Mouse (Mus musculus) adrenal gland, postnatal 0 days (tissue): Measurements from ENCODE around the gene Nsmce1. TPM values are rescaled to one million over a fixed set of nuclear protein-coding genes. Genes with fewer than 3 reads are reported as not detected.

Source experiments
- polyA plus RNA-seq: library from polyadenylated mRNA; unstranded; fragments of >200 nt; fragmentation: Nextera tagmentation; extraction: Ambion mirVana; gene quantifications from 2 replicates; pipeline ENCODE4 v1.2.1, GENCODE M21; 2015

Nsmce1 gene
- 222 and 242 TPM in 2 replicates for polyA plus RNA-seq

GRCm38 (mm10) chr7:125490947-125491735 lies at the start of gene Nsmce1:
Gene Nsmce1 (minus strand): TSS chr7:125491596.

GRCm38 (mm10) chr7:125444464-125445401 lies 46.7 kb downstream of the Nsmce1 start, which contains the start of gene Kdm8:
Gene Kdm8 (plus strand): TSS chr7:125444676.

Other genes starting within 250 kb of the Nsmce1 start
- 4.3 and 5.8 TPM in 2 replicates for gene Kdm8, start 46.9 kb downstream of the Nsmce1 start, polyA plus RNA-seq
- gene Il4ra, start 60.5 kb upstream of the Nsmce1 start, polyA plus RNA-seq, result 34.6 and 89.1 TPM in 2 replicates
- 0.52 and 0.61 TPM in 2 replicates for gene Il21r, start 111.8 kb upstream of the Nsmce1 start, polyA plus RNA-seq
- gene Gtf3c1, start 216.2 kb upstream of the Nsmce1 start, polyA plus RNA-seq, result 7.2 and 12.7 TPM in 2 replicates
- gene D430042O09Rik, start 216.3 kb upstream of the Nsmce1 start, polyA plus RNA-seq, result 3.8 and 5.8 TPM in 2 replicates